8 mouse cellular contexts compared by ENCODE assay signal in genomic region chr4:98563506-98564195, GRCm38 (mm10).
DNase-seq lines count a peak whose midpoint lies in the region; ATAC-seq and TF ChIP-seq lines count a peak whose summit lies in the region.
"Had no signal": no experiment of that assay in that cellular context is flagged by ENCODE, and none has a peak within 500 bp of the region (broad histone marks: within the 10 kb centered on the region; RNA-seq: fewer than 3 reads in every experiment).

No protein-coding gene starts in this region.

- H3K4me3 ChIP-seq in neural tube, embryonic 15.5 days (replicated peaks), result no peak overlapping the region
- no peak overlapping the region for H3K4me3 ChIP-seq in heart, embryonic 12.5 days
- H3K4me3 ChIP-seq in stomach, postnatal 0 days (ENCODE audit: low read depth, low read length), result no peak overlapping the region

- peaks cover 14% of the 10 kb centered on the region for H3K4me1 ChIP-seq in neural tube, embryonic 15.5 days
- peaks cover 29% of the 10 kb centered on the region for H3K4me1 ChIP-seq in heart, embryonic 12.5 days (replicated peaks)
- H3K4me1 ChIP-seq in stomach, postnatal 0 days (replicated peaks; ENCODE audit: control insufficient read depth, insufficient read depth), result no peaks in the 10 kb centered on the region

- intact Hi-C loops in left cerebral cortex, postnatal 25 days (cut with DNase I), result loop anchor here (5.0 kb wide), 1 partner anchor 109 kb away; no protein-coding TSS in a partner anchor

- no peaks in the 10 kb centered on the region for H3K27me3 ChIP-seq in neural tube, embryonic 15.5 days (replicated peaks)
- H3K27me3 ChIP-seq in heart, embryonic 12.5 days (replicated peaks), result no peaks in the 10 kb centered on the region
- H3K27me3 ChIP-seq in stomach, postnatal 0 days (ENCODE audit: control insufficient read depth, insufficient read depth, low read length), result no peaks in the 10 kb centered on the region

- no peak for ATAC-seq in neural tube, embryonic 15.5 days (ENCODE audit: low FRiP score)
- peak; percentile 83; the same call in 1 of the 2 replicates for ATAC-seq in heart, embryonic 12.5 days (ENCODE audit: insufficient number of reproducible peaks, low FRiP score)
- ATAC-seq in stomach, postnatal 0 days (ENCODE audit: low FRiP score, low TSS enrichment), result no peak

- 62% methylated on average over 10 of the region's 10 CpGs for WGBS in neural tube, embryonic 15.5 days
- WGBS in heart, embryonic 12.5 days, result 44% methylated on average over 10 of the region's 10 CpGs
- WGBS in stomach, postnatal 0 days, result 49% methylated on average over 10 of the region's 10 CpGs

- no peak for TF ChIP-seq CTCF in stomach, postnatal 0 days (IDR thresholded peaks at IDR 0.05; ENCODE audit: low read depth)

- H3K9me3 ChIP-seq in neural tube, embryonic 15.5 days (replicated peaks), result no peaks in the 10 kb centered on the region
- H3K9me3 ChIP-seq in heart, embryonic 12.5 days (replicated peaks), result no peaks in the 10 kb centered on the region
- H3K9me3 ChIP-seq in stomach, postnatal 0 days (ENCODE audit: control insufficient read depth, low read length), result no peaks in the 10 kb centered on the region

- peak overlapping the region; percentile 18; the same call in 1 of the 2 replicates for H3K27ac ChIP-seq in neural tube, embryonic 15.5 days (replicated peaks)
- H3K27ac ChIP-seq in heart, embryonic 12.5 days (ENCODE audit: poor library complexity, severe bottlenecking), result peak overlapping the region; percentile 91
- peak overlapping the region; percentile 50 for H3K27ac ChIP-seq in stomach, postnatal 0 days (replicated peaks)

- DNase-seq in neural tube, embryonic 10.5 days (ENCODE audit: extremely low spot score, low spot score), result no peak
- DNase-seq in kidney, postnatal 4 days, result peak; percentile 44 to 53
- no peak for DNase-seq in stomach, postnatal 0 days (ENCODE audit: low spot score)
- no peak for DNase-seq in left cerebral cortex, postnatal 25 days (ENCODE audit: low spot score in 2 of 2)
- DNase-seq in embryo, embryonic 9.5 days (ENCODE audit: extremely low spot score), result no peak
- DNase-seq: cerebellum, adult 9-10 months had no signal

- no peaks in the 10 kb centered on the region for H3K36me3 ChIP-seq in neural tube, embryonic 15.5 days
- H3K36me3 ChIP-seq in heart, embryonic 12.5 days, result no peaks in the 10 kb centered on the region
- no peaks in the 10 kb centered on the region for H3K36me3 ChIP-seq in stomach, postnatal 0 days (ENCODE audit: control insufficient read depth, insufficient read depth, low read length)

- TF ChIP-seq EP300 in stomach, postnatal 0 days (optimal IDR thresholded peaks at IDR 0.05), result no peak

- no peak overlapping the region for H3K4me2 ChIP-seq in neural tube, embryonic 15.5 days
- no peak overlapping the region for H3K4me2 ChIP-seq in heart, embryonic 12.5 days
- no peak overlapping the region for H3K4me2 ChIP-seq in stomach, postnatal 0 days (replicated peaks; ENCODE audit: low read depth)

- H3K9ac ChIP-seq in neural tube, embryonic 15.5 days (replicated peaks), result no peak overlapping the region
- no peak overlapping the region for H3K9ac ChIP-seq in heart, embryonic 12.5 days
- no peak overlapping the region for H3K9ac ChIP-seq in stomach, postnatal 0 days (ENCODE audit: low read length)

Comparison
In these comparisons a context has a peak if more than half of its experiments do, and no peak if none do; other contexts are left out.
1. H3K27ac ChIP-seq: peak in every context shown above with its lines; median percentile 91 in heart, embryonic 12.5 days; 50 in stomach, postnatal 0 days; 18 in neural tube, embryonic 15.5 days.
2. DNase-seq: peak in kidney, postnatal 4 days (2 of 2); none in neural tube, embryonic 10.5 days (single experiment), stomach, postnatal 0 days (single experiment), left cerebral cortex, postnatal 25 days (0 of 2) and embryo, embryonic 9.5 days (single experiment).